ENCODE assay signal across 18 mouse cellular contexts in genomic region chr11:4674593-4674992, GRCm38 (mm10). TPM values are rescaled to one million over a fixed set of nuclear protein-coding genes. Genes with fewer than 3 reads are reported as not detected.
DNase-seq lines count a peak whose midpoint lies in the region; ATAC-seq lines count a peak whose summit lies in the region.
"Had no signal": no experiment of that assay in that cellular context is flagged by ENCODE, and none has a peak within 500 bp of the region (broad histone marks: within the 10 kb centered on the region; RNA-seq: fewer than 3 reads in every experiment).

No protein-coding gene starts in this region.

- ATAC-seq in heart, embryonic 16.5 days (replicated peaks; ENCODE audit: extremely low read depth, insufficient read depth, low FRiP score): 0 out of 2 replicates have a peak, but pooled peaks have one; percentile 23
- no peak for ATAC-seq in stomach, embryonic 16.5 days (ENCODE audit: insufficient read depth, low FRiP score)
- no peak for ATAC-seq in hindbrain, embryonic 12.5 days (ENCODE audit: low FRiP score)

- peaks cover 13% of the 10 kb centered on the region for H3K36me3 ChIP-seq in heart, embryonic 16.5 days (ENCODE audit: control insufficient read depth, insufficient read depth)
- H3K36me3 ChIP-seq in stomach, embryonic 16.5 days (ENCODE audit: control insufficient read depth, insufficient read depth, low read length): peaks cover 9% of the 10 kb centered on the region
- peaks cover 61% of the 10 kb centered on the region for H3K36me3 ChIP-seq in hindbrain, embryonic 12.5 days
- H3K36me3 ChIP-seq in embryonic facial prominence, embryonic 10.5 days (replicated peaks): peaks cover 80% of the 10 kb centered on the region

- H3K4me1 ChIP-seq in heart, embryonic 16.5 days (ENCODE audit: control insufficient read depth, insufficient read depth, low read length): peaks cover 5% of the 10 kb centered on the region
- no peaks in the 10 kb centered on the region for H3K4me1 ChIP-seq in stomach, embryonic 16.5 days (ENCODE audit: control insufficient read depth, insufficient read depth, low read length)
- peaks cover 3% of the 10 kb centered on the region; the same call in 1 of the 2 replicates for H3K4me1 ChIP-seq in hindbrain, embryonic 12.5 days
- peaks cover 14% of the 10 kb centered on the region for H3K4me1 ChIP-seq in embryonic facial prominence, embryonic 10.5 days

- 96% methylated on average over 1 of the region's 1 CpGs for WGBS in heart, embryonic 16.5 days
- 71% methylated on average over 1 of the region's 1 CpGs for WGBS in stomach, embryonic 16.5 days
- WGBS in hindbrain, embryonic 12.5 days: 89% methylated on average over 1 of the region's 1 CpGs
- WGBS in embryonic facial prominence, embryonic 10.5 days: 92% methylated on average over 1 of the region's 1 CpGs

- no peak overlapping the region for H3K27ac ChIP-seq in heart, embryonic 16.5 days (ENCODE audit: low read length)
- peak overlapping the region; percentile 49 for H3K27ac ChIP-seq in stomach, embryonic 16.5 days (ENCODE audit: low read length)
- H3K27ac ChIP-seq in hindbrain, embryonic 12.5 days: no peak overlapping the region
- H3K27ac ChIP-seq in embryonic facial prominence, embryonic 10.5 days (replicated peaks): no peak overlapping the region
- H3K27ac ChIP-seq: limb, embryonic 13.5 days had no signal

- no peak overlapping the region for H3K4me2 ChIP-seq in heart, embryonic 16.5 days (ENCODE audit: low read depth, low read length)
- no peak overlapping the region for H3K4me2 ChIP-seq in stomach, embryonic 16.5 days (ENCODE audit: low read depth, low read length)
- no peak overlapping the region for H3K4me2 ChIP-seq in hindbrain, embryonic 12.5 days (replicated peaks)
- H3K4me2 ChIP-seq: limb, embryonic 13.5 days had no signal

- H3K27me3 ChIP-seq in heart, embryonic 16.5 days (ENCODE audit: control insufficient read depth, insufficient read depth, low read length): no peaks in the 10 kb centered on the region
- H3K27me3 ChIP-seq in stomach, embryonic 16.5 days (ENCODE audit: control insufficient read depth, insufficient read depth, low read length): no peaks in the 10 kb centered on the region
- H3K27me3 ChIP-seq in hindbrain, embryonic 12.5 days: no peaks in the 10 kb centered on the region
- H3K27me3 ChIP-seq in embryonic facial prominence, embryonic 10.5 days (replicated peaks; ENCODE audit: low read depth, poor library complexity, severe bottlenecking): no peaks in the 10 kb centered on the region
- H3K27me3 ChIP-seq: limb, embryonic 13.5 days had no signal

- no peaks in the 10 kb centered on the region for H3K9me3 ChIP-seq in heart, embryonic 16.5 days (replicated peaks; ENCODE audit: control insufficient read depth, low read length)
- no peaks in the 10 kb centered on the region for H3K9me3 ChIP-seq in stomach, embryonic 16.5 days (replicated peaks; ENCODE audit: control insufficient read depth, low read length)
- H3K9me3 ChIP-seq in hindbrain, embryonic 12.5 days (replicated peaks): no peaks in the 10 kb centered on the region
- no peaks in the 10 kb centered on the region for H3K9me3 ChIP-seq in embryonic facial prominence, embryonic 10.5 days
- H3K9me3 ChIP-seq: limb, embryonic 13.5 days had no signal

- no peak overlapping the region for H3K9ac ChIP-seq in heart, embryonic 16.5 days (ENCODE audit: low read length)
- peak overlapping the region; percentile 9; the same call in 1 of the 2 replicates for H3K9ac ChIP-seq in stomach, embryonic 16.5 days (ENCODE audit: low read length)
- H3K9ac ChIP-seq in hindbrain, embryonic 12.5 days: no peak overlapping the region
- H3K9ac ChIP-seq: limb, embryonic 13.5 days had no signal

- DNase-seq in heart, adult 8-10 months (ENCODE audit: low spot score): no peak
- DNase-seq in urinary bladder, postnatal 14 days (ENCODE audit: low spot score): peak; percentile 60
- DNase-seq in urinary bladder, postnatal 10 days (ENCODE audit: low spot score): no peak
- peak; percentile 35 for DNase-seq in lung, postnatal 25 days (ENCODE audit: low spot score)
- DNase-seq in embryonic facial prominence, embryonic 10.5 days (ENCODE audit: low spot score): no peak
- DNase-seq: cerebellum, adult 18-20 months; kidney, postnatal 10 days; layer of hippocampus, postnatal 36 days; midbrain, embryonic 14.5 days; thymus, postnatal 25 days had no signal

- no peak overlapping the region for H3K4me3 ChIP-seq in heart, embryonic 16.5 days (ENCODE audit: low read length)
- no peak overlapping the region for H3K4me3 ChIP-seq in stomach, embryonic 16.5 days (replicated peaks; ENCODE audit: low read length)
- H3K4me3 ChIP-seq in hindbrain, embryonic 12.5 days: no peak overlapping the region
- no peak overlapping the region for H3K4me3 ChIP-seq in embryonic facial prominence, embryonic 10.5 days
- H3K4me3 ChIP-seq: limb, embryonic 13.5 days had no signal

RNA-seq across cellular contexts. Expression of gene Uqcr10, which starts 29.5 kb away (rescaled TPM):
- 1,930 and 1,976 TPM in 2 replicates for polyA plus RNA-seq in heart, embryonic 16.5 days (2015; fragmentation: Nextera tagmentation; extraction: Ambion mirVana)
- total RNA-seq in heart, adult 8-10 months (2022): 1,000 to 10,000 TPM; 1,379 to 1,599 (median 1,505) TPM
- polyA plus RNA-seq in stomach, embryonic 16.5 days (2015; fragmentation: Nextera tagmentation; extraction: Ambion mirVana): 963 and 971 TPM in 2 replicates
- 444 and 517 TPM in 2 replicates for polyA plus RNA-seq in hindbrain, embryonic 12.5 days (2016; fragmentation: Nextera tagmentation; extraction: Ambion mirVana)
- 661 and 685 TPM in 2 replicates for polyA plus RNA-seq in embryonic facial prominence, embryonic 10.5 days (2016; fragmentation: Nextera tagmentation; extraction: Ambion mirVana)

RNA-seq across cellular contexts. Expression of gene Zmat5, which starts 29.9 kb away (rescaled TPM):
- 51.5 and 58.3 TPM in 2 replicates for polyA plus RNA-seq in heart, embryonic 16.5 days (2015; fragmentation: Nextera tagmentation; extraction: Ambion mirVana)
- total RNA-seq in heart, adult 8-10 months (2022): 10 to 100 TPM; 25.9 to 31.7 (median 26.3) TPM
- 61.4 and 68.2 TPM in 2 replicates for polyA plus RNA-seq in stomach, embryonic 16.5 days (2015; fragmentation: Nextera tagmentation; extraction: Ambion mirVana)
- 64.6 and 68.9 TPM in 2 replicates for polyA plus RNA-seq in hindbrain, embryonic 12.5 days (2016; fragmentation: Nextera tagmentation; extraction: Ambion mirVana)
- polyA plus RNA-seq in embryonic facial prominence, embryonic 10.5 days (2016; fragmentation: Nextera tagmentation; extraction: Ambion mirVana): 75.4 and 82.4 TPM in 2 replicates

RNA-seq across cellular contexts. Expression of gene Ascc2, which starts 37.0 kb away (rescaled TPM):
- polyA plus RNA-seq in heart, embryonic 16.5 days (2015; fragmentation: Nextera tagmentation; extraction: Ambion mirVana): 21.1 and 22.0 TPM in 2 replicates
- total RNA-seq in heart, adult 8-10 months (2022): 10 to 100 TPM; 14.1 to 18.4 (median 15.3) TPM
- polyA plus RNA-seq in stomach, embryonic 16.5 days (2015; fragmentation: Nextera tagmentation; extraction: Ambion mirVana): 34.2 and 37.1 TPM in 2 replicates
- 30.4 and 35.5 TPM in 2 replicates for polyA plus RNA-seq in hindbrain, embryonic 12.5 days (2016; fragmentation: Nextera tagmentation; extraction: Ambion mirVana)
- polyA plus RNA-seq in embryonic facial prominence, embryonic 10.5 days (2016; fragmentation: Nextera tagmentation; extraction: Ambion mirVana): 42.2 and 43.0 TPM in 2 replicates

RNA-seq across cellular contexts. Expression of gene Gm11032, which starts 54.7 kb away (rescaled TPM):
- polyA plus RNA-seq in heart, embryonic 16.5 days (2015; fragmentation: Nextera tagmentation; extraction: Ambion mirVana): not detected in 2 replicates
- not detected for total RNA-seq in heart, adult 8-10 months (2022)
- polyA plus RNA-seq in stomach, embryonic 16.5 days (2015; fragmentation: Nextera tagmentation; extraction: Ambion mirVana): not detected in 2 replicates
- not detected in 2 replicates for polyA plus RNA-seq in hindbrain, embryonic 12.5 days (2016; fragmentation: Nextera tagmentation; extraction: Ambion mirVana)
- polyA plus RNA-seq in embryonic facial prominence, embryonic 10.5 days (2016; fragmentation: Nextera tagmentation; extraction: Ambion mirVana): not detected in 2 replicates
- total RNA-seq: layer of hippocampus, postnatal 36 days had no signal
- polyA plus RNA-seq: frontal cortex, adult 2 months; gonadal fat pad, adult 2 months; heart, postnatal 0 days; limb, embryonic 13.5 days; midbrain, embryonic 14.5 days; neural tube, embryonic 11.5 days had no signal

Comparison
In these comparisons a context has a peak if more than half of its experiments do, and no peak if none do; other contexts are left out.
1. DNase-seq: peak in urinary bladder, postnatal 14 days (single experiment) and lung, postnatal 25 days (single experiment); none in heart, adult 8-10 months (single experiment), urinary bladder, postnatal 10 days (single experiment) and embryonic facial prominence, embryonic 10.5 days (single experiment).